Mouse (Mus musculus): Measurements from ENCODE around the gene Pex5l.

GRCm38 (mm10) chr3:33143592-33143991, 545 bp upstream of the Pex5l start:
- TF ChIP-seq CTCF (IDR thresholded peaks at IDR 0.05; ENCODE audit: insufficient read depth, low read depth, low read length) (no peak), POLR2A (IDR thresholded peaks at IDR 0.05; ENCODE audit: insufficient read depth, low read depth, low read length) (no peak)

All from olfactory bulb, adult 2 months (tissue).